Mouse (Mus musculus) heart, embryonic 11.5 days (tissue): ENCODE measurements at regions not wholly inside any gene's neighbourhood (a gene's known extent, or its start where the extent isn't known, plus 50 kb on each side); places are given as distances from the start of the nearest gene placed in this dataset.

Experiments used
- ATAC-seq: fragments of 200-750 bp; cut with Nextera tagmentation; replicated peaks from 2 replicates; pipeline ENCODE4 v1.8.0; 2017; ENCODE audit warnings: moderate library complexity; ENCODE audit not compliant: insufficient number of reproducible peaks, low FRiP score, low TSS enrichment
- H3K27ac ChIP-seq: fragments of 300-500 bp; sonication (generic); 2 replicates; pipeline ENCODE4 v1.5.1; 2014; ENCODE audit warnings: mild to moderate bottlenecking, low read depth, low read length
- H3K27me3 ChIP-seq: fragments of 300-500 bp; sonication (generic); 2 replicates; pipeline ENCODE4 v1.6.1; 2014; ENCODE audit warnings: mild to moderate bottlenecking, low read length, mixed read lengths; ENCODE audit not compliant: control insufficient read depth, insufficient read depth
- H3K36me3 ChIP-seq: fragments of 300-500 bp; sonication (generic); 2 replicates; pipeline ENCODE4 v1.6.1; 2014; ENCODE audit warnings: mild to moderate bottlenecking, low read length, moderate library complexity, mixed read lengths; ENCODE audit not compliant: control insufficient read depth, insufficient read depth
- H3K4me1 ChIP-seq: fragments of 300-500 bp; sonication (generic); 2 replicates; pipeline ENCODE4 v1.6.1; 2014; ENCODE audit warnings: low read length; ENCODE audit not compliant: control insufficient read depth, insufficient read depth
- H3K4me2 ChIP-seq: fragments of 300-500 bp; sonication (generic); 2 replicates; pipeline ENCODE4 v1.6.1; 2014; ENCODE audit warnings: mild to moderate bottlenecking, moderate library complexity
- H3K4me3 ChIP-seq: fragments of 300-500 bp; sonication (generic); 2 replicates; pipeline ENCODE4 v1.5.1; 2014; ENCODE audit warnings: low read depth, low read length
- H3K9ac ChIP-seq: fragments of 300-500 bp; sonication (generic); 2 replicates; pipeline ENCODE4 v1.6.1; 2014; ENCODE audit warnings: mild to moderate bottlenecking, low read depth, low read length, moderate library complexity
- H3K9me3 ChIP-seq: fragments of 300-500 bp; sonication (generic); replicated peaks from 2 replicates; pipeline ENCODE4 v1.6.1; 2016; ENCODE audit warnings: low read length; ENCODE audit not compliant: control insufficient read depth
- WGBS: fragments of 180-500 bp; shearing (Covaris S2); extraction: QIAGEN DNeasy Blood & Tissue Kit; methylation state at CpG from one replicate; pipeline ENCODE4 v1.1.7; 2014; ENCODE audit not compliant: insufficient replicate concordance; 5-methylcytosine and 5-hydroxymethylcytosine counted together

DNA sequence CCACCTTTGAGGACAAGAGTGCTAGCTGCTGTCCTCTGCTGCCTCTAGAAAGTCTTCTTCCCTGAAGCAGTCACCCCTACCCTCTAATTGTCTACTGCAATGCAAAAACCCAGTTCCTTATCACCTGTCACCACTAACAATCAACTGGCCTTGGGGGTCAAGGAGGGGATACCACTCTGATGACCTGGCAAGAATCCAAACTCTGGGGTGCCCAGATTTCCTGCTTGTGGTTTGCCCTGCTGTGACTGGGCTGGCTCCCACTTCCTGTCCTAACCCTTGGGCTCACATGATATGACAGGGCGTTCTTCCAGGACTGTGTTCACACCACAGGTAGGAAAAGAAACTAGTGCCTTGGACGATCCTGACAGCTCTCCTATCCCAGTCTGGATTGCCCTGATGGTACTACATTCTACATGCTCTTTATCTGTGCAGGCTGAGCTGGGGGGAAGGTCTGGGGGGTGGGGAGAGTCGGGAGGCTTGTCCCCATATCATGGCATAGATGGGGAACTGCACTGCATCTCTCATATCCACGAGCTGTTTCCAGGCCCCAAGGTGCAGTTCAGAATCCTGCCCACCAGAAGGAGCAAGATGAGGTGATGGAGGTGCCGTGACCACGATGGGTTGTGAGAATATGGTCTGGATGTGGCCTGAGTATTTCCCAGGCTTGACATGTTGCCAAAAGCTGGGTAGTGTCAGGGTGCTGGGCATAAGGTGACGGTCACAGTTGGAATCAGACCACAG, 81.0 kb downstream of the Maf start:
- no peaks in the 10 kb centered on the region for H3K27me3 ChIP-seq
- ATAC-seq: no peak; the same call in 1 of the 2 replicates
- no peaks in the 10 kb centered on the region for H3K9me3 ChIP-seq
- H3K4me2 ChIP-seq: no peak overlapping the region
- no peaks in the 10 kb centered on the region for H3K36me3 ChIP-seq
- WGBS: 75% methylated on average over 7 of the region's 7 CpGs
- 0 out of 2 replicates have a peak, but pooled peaks cover 2% of the 10 kb centered on the region for H3K4me1 ChIP-seq
- H3K4me3 ChIP-seq: no peak overlapping the region
- no peak overlapping the region for H3K9ac ChIP-seq
- H3K27ac ChIP-seq: no peak overlapping the region

DNA sequence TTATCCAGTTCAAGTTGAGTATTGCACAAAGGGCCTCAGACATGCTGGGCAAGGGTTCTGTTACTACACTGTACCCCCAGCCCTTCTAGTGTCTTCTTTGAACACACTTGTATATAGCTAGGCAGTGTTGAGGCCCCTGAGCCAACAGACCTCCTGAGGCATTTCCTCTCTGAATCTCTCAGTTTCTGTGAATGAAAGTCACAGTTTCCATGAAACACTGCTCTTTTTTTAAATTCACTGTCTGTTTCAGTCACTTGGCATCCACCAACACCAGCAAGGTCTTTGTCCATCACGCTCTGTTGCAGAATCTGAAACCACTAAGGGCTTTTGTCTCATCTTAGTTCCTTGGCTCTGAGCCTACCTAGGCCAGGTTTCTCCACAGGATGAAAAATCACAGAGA, 82.5 kb downstream of the Maf start:
- no peak for ATAC-seq
- Histone ChIP-seq H3K9ac (no peak overlapping the region), H3K4me1 (0 out of 2 replicates have a peak, but pooled peaks cover 2% of the 10 kb centered on the region), H3K27me3 (no peaks in the 10 kb centered on the region), H3K4me3 (no peak overlapping the region), H3K36me3 (no peaks in the 10 kb centered on the region), H3K4me2 (no peak overlapping the region), H3K9me3 (no peaks in the 10 kb centered on the region), H3K27ac (no peak overlapping the region)
- 77% methylated on average over 1 of the region's 1 CpGs for WGBS

DNA sequence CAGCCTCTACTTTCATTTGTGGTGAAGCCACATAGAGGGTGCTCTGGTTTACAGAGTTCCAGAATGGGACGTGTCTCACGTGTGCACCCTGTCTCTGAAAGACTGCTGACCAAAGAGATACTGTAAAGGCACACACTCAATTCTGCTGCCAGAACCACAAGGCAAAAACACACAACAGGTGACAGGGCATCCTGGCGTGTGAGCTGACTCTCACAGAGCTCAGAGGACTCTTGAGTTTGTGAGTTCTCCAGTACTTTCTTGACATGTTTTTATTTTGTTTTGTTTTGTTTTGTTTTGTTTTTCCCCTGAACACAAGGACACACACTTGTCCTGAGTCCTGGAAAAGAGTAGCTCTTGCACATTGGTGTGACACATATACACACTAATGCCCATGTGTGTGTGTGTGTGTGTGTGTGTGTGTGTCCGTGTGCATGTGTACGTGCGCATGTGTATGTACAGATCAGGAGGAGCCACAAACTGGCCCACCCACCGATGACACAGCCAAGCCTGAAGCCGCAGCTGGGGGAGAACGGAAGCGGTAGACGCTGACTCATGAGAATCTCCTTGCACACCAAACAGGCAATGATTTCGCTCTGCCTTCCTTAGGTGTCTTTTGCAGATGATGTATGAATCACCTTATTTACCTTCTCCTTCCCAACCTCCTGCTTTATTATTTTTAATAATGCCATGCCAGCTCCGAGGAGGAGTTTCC, 89.4 kb downstream of the Maf start:
- H3K4me1 ChIP-seq: no peaks in the 10 kb centered on the region
- 77% methylated on average over 13 of the region's 13 CpGs for WGBS
- H3K27ac ChIP-seq: no peak overlapping the region
- no peaks in the 10 kb centered on the region for H3K36me3 ChIP-seq
- H3K4me2 ChIP-seq: no peak overlapping the region
- H3K9ac ChIP-seq: no peak overlapping the region
- no peaks in the 10 kb centered on the region for H3K9me3 ChIP-seq
- ATAC-seq: no peak
- no peak overlapping the region for H3K4me3 ChIP-seq
- H3K27me3 ChIP-seq: no peaks in the 10 kb centered on the region

DNA sequence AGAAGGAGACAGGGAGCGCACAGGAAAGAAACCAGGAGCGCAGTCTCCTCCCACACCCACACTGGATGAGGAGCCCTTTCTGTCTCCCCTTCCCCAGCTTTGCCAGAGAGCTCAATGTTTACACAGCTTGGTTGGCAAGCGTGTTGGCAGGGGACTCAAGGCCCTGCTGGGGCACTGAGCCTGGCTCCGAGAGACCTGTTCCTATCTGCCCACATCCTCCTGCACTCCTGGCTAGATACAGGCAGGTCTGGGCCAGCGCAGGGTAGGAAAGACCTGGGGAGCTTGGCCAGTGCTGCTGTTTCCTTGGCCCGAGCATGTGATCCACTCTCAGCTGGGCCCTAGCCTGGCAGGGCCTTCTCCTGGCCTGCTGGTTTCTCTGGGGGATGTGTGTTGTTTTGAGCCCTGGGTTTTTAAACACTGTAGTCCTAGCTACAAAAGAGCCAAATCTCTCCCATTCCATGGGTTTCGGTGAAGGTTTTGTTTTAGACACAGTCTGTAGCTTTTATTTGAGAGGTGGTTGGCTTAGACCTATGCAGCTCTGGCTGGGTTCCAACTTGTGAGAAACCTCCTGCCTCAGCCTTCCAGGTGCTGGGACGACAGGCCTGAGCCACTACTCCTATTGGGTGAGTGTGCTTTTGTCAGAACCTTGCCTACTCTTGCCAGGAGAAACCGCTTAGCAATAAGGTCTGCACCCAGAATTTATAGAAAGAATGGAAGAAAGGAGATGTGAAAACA, 90.6 kb downstream of the Maf start:
- H3K27me3 ChIP-seq: no peaks in the 10 kb centered on the region
- H3K4me1 ChIP-seq: no peaks in the 10 kb centered on the region
- no peak overlapping the region for H3K27ac ChIP-seq
- no peak overlapping the region for H3K4me3 ChIP-seq
- H3K36me3 ChIP-seq: no peaks in the 10 kb centered on the region
- no peaks in the 10 kb centered on the region for H3K9me3 ChIP-seq
- no peak overlapping the region for H3K4me2 ChIP-seq
- ATAC-seq: no peak
- H3K9ac ChIP-seq: no peak overlapping the region
- WGBS: 79% methylated on average over 9 of the region's 9 CpGs

DNA sequence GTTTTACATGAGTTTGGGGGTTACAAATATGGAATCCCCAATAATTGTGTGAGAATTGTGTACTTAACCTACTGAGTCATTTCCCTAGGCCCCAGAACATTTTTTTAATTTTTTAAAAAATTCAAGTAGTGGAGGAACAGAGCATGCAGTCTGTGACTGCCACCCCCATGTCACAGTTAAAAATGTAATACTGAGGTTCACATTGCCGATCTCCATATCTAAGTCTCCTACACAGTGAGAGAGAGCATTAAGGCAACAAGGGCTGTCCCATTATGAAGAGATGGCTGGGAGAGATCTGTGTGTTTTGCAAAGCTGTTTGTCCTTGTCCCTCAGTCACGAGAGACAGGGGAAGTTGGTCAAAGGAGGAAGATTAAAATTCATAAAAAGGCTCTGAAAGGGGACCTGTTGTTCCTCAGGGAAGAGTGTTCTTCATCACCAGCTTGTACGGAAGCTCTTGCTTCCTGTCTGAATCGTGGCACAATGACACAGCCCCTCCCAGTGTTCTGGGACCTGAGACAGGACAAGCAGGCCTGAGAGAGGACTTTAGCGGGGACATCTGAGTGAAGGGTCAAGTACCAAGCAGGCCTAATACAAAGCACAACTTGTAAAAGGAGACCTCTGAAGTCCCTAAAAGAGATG, 93.5 kb downstream of the Maf start:
- H3K27me3 ChIP-seq: no peaks in the 10 kb centered on the region
- H3K36me3 ChIP-seq: no peaks in the 10 kb centered on the region
- no peaks in the 10 kb centered on the region for H3K9me3 ChIP-seq
- no peak overlapping the region for H3K9ac ChIP-seq
- WGBS: 56% methylated on average over 5 of the region's 5 CpGs
- H3K27ac ChIP-seq: no peak overlapping the region
- H3K4me2 ChIP-seq: no peak overlapping the region
- no peak overlapping the region for H3K4me3 ChIP-seq
- H3K4me1 ChIP-seq: no peaks in the 10 kb centered on the region
- no peak for ATAC-seq

DNA sequence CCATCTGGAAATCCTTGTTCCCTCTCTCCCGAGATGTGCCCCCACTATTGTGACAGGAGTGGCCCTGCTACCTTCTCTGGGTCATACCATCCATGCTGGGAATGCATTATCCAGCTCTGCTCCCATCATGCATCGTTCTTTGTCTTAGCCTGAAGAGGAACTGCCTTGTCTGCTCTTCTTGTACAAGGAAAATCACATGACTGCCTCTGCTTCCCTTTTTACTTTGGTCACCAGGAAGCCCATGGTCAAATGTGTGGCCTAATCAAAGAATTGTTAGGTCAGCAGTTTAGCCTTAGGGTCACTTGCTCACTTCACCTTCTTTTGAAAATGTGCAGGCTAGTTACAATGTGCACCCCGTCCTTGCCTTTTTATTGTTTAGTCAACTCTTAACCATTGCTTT, 95.5 kb downstream of the Maf start:
- Histone ChIP-seq H3K27ac (no peak overlapping the region), H3K4me2 (no peak overlapping the region), H3K27me3 (no peaks in the 10 kb centered on the region), H3K36me3 (no peaks in the 10 kb centered on the region), H3K9ac (no peak overlapping the region), H3K4me3 (no peak overlapping the region), H3K4me1 (no peaks in the 10 kb centered on the region), H3K9me3 (no peaks in the 10 kb centered on the region)
- no peak for ATAC-seq
- 84% methylated on average over 3 of the region's 3 CpGs for WGBS

DNA sequence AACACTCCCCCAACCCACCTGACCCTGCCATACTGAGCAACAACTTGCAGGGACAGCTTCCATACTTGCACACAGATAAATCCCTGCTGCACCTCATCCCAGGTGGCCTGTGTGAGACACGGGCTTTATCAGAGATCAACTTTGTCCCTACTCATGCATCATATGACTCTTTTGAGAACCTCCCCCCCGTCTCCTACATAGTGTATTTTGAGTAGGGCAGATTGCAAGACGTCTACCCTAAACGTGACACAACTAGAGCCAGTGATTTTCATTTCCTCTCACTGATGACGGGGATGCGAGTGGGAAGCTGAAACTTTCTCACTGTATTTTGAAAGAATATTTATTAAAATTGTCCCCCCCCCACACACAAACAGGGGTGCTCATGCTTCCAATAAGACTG, 107.8 kb downstream of the Maf start:
- H3K27ac ChIP-seq: no peak overlapping the region
- H3K36me3 ChIP-seq: no peaks in the 10 kb centered on the region
- no peak overlapping the region for H3K4me3 ChIP-seq
- no peak overlapping the region for H3K4me2 ChIP-seq
- H3K9me3 ChIP-seq: no peaks in the 10 kb centered on the region
- no peaks in the 10 kb centered on the region for H3K27me3 ChIP-seq
- ATAC-seq: no peak
- no peak overlapping the region for H3K9ac ChIP-seq
- WGBS: 75% methylated on average over 6 of the region's 6 CpGs
- peaks cover 5% of the 10 kb centered on the region; the same call in 1 of the 2 replicates for H3K4me1 ChIP-seq

DNA sequence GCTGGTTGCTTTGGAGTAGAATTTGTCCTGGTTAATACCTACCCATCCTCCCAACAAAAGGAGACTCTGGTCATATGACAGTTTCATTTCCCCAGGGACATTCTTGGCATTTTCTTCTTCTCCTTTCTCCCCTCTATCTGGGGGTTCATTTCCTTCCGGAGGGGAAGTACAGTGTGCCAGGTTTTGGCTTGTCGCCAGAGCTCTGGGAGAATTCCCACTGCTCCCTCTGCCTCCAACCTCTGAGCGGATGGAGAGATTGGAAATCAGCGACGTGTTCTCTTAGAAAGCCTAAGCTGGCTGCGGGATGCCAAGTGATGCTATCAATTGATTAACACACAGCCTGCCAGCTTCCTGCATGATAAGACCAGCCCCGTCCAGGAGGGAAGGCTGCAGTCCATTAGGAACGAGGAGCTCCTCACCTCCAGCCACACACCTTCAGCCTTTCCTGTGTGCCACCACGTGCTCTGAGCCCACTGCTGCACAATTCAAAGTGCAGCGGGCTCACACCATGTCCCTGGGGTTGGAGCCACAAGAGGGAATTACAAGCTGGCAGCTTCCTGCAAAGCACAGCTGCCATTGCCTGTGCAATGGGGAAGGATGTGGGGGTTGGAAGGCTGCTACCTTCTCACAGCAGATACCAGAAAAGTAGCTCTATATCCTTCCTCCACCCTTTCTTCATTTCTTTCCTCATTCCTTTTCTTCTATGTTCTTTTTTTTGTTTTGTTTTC, 110.2 kb downstream of the Maf start:
- Histone ChIP-seq H3K27me3 (no peaks in the 10 kb centered on the region), H3K4me1 (peaks cover 5% of the 10 kb centered on the region; the same call in 1 of the 2 replicates), H3K4me3 (no peak overlapping the region), H3K4me2 (no peak overlapping the region), H3K9me3 (no peaks in the 10 kb centered on the region), H3K9ac (no peak overlapping the region), H3K27ac (no peak overlapping the region), H3K36me3 (no peaks in the 10 kb centered on the region)
- no peak for ATAC-seq
- 32% methylated on average over 10 of the region's 10 CpGs for WGBS
